Mouse (Mus musculus) embryo, embryonic 11 days (tissue): ENCODE measurements around the gene Jpt1.
A peak's percentile ranks its signal among the peaks of the same experiment; 100 is the strongest.
"Not testable (repeated sequence)": the region's sequence is repeated elsewhere in the genome, so short reads cannot be mapped to it uniquely, and the experiment has no call there.

ENCODE experiments used
- DNase-seq: peaks from one replicate; pipeline ENCODE4 v3.0.0-alpha.2; 2015

Jpt1 gene

GRCm38 (mm10) chr11:115514238-115514663, at the start of gene Jpt1:
Gene Jpt1, minus strand, starts transcription at chr11:115514387.
- peak; percentile 98 for DNase-seq

GRCm38 (mm10) chr11:115563406-115563805, 49.2 kb upstream of the Jpt1 start:
- peak; percentile 43 for DNase-seq

GRCm38 (mm10) chr11:115555717-115556116, 41.5 kb upstream of the Jpt1 start:
- no peak for DNase-seq

- DNase-seq, result no peak
Observed at GRCm38 (mm10) chr11:115552783-115553182, 38.6 kb upstream of the Jpt1 start.

GRCm38 (mm10) chr11:115543571-115543970, 29.4 kb upstream of the Jpt1 start:
- no peak for DNase-seq

- DNase-seq, result no peak
Observed at GRCm38 (mm10) chr11:115538045-115538444, 23.9 kb upstream of the Jpt1 start.

GRCm38 (mm10) chr11:115536856-115537568, 22.8 kb upstream of the Jpt1 start:
- DNase-seq, result peak; percentile 27

- peak; percentile 99 for DNase-seq
Observed at GRCm38 (mm10) chr11:115536038-115536681, 22.0 kb upstream of the Jpt1 start, which contains the start of gene Sumo2. Gene Sumo2, minus strand, starts transcription at chr11:115536276.

- DNase-seq, result peak; percentile 88
Observed at GRCm38 (mm10) chr11:115535401-115536037, 21.3 kb upstream of the Jpt1 start.

GRCm38 (mm10) chr11:115534759-115535371, 20.7 kb upstream of the Jpt1 start:
- DNase-seq, result no peak

GRCm38 (mm10) chr11:115526446-115526845, 12.3 kb upstream of the Jpt1 start:
- DNase-seq, result not testable (repeated sequence)

- DNase-seq, result no peak
Observed at GRCm38 (mm10) chr11:115522703-115523102, 8.5 kb upstream of the Jpt1 start.

GRCm38 (mm10) chr11:115522238-115522637, 8.1 kb upstream of the Jpt1 start:
- DNase-seq, result no peak

- DNase-seq, result no peak
Observed at GRCm38 (mm10) chr11:115521080-115521479, 6.9 kb upstream of the Jpt1 start.

GRCm38 (mm10) chr11:115520218-115520617, 6.0 kb upstream of the Jpt1 start:
- no peak for DNase-seq

- DNase-seq, result no peak
Observed at GRCm38 (mm10) chr11:115519581-115519980, 5.4 kb upstream of the Jpt1 start.

- no peak for DNase-seq
Observed at GRCm38 (mm10) chr11:115518693-115519092, 4.5 kb upstream of the Jpt1 start.

- no peak for DNase-seq
Observed at GRCm38 (mm10) chr11:115516942-115517341, 2.8 kb upstream of the Jpt1 start.

GRCm38 (mm10) chr11:115515021-115515420, 834 bp upstream of the Jpt1 start:
- no peak for DNase-seq

- DNase-seq, result peak; percentile 68
Observed at GRCm38 (mm10) chr11:115513271-115514237, 633 bp downstream of the Jpt1 start.

- peak; percentile 34 for DNase-seq
Observed at GRCm38 (mm10) chr11:115512407-115513183, 1.6 kb downstream of the Jpt1 start.
